Mouse (Mus musculus): ENCODE results near the gene Arhgap27. TPM values are rescaled to one million over a fixed set of nuclear protein-coding genes. Genes with fewer than 3 reads are reported as not detected.

Arhgap27 gene
- polyA plus RNA-seq, 1 experiment: 21.1 TPM

DNA sequence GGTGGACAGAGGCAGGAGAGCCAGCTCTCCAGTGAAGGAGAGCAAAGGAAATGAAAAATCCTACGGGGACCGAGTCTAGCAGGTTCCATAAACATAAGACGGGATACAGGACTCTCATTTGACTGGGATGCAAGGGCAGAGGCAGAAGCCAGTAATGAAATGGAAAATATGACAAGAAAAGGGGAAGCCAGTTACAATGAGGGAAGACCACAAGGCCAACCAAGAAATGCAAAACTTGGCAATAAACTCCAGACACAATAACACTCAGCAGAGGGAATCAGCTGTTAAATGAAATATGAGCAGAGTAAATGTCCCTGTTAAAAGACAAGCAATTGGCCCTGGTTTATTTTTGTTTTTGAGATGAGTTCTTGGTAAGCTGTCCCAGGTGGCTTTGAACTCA lies 9.5 kb downstream of the Arhgap27 start:
- Histone ChIP-seq H3K27me3 (ENCODE audit: control insufficient read depth, insufficient read depth, low read length) (no peaks in the 10 kb centered on the region), H3K4me1 (ENCODE audit: control insufficient read depth, insufficient read depth, low read length) (no peaks in the 10 kb centered on the region), H3K4me3 (replicated peaks; ENCODE audit: insufficient read depth, low read depth, low read length) (no peak overlapping the region), H3K27ac (ENCODE audit: insufficient read depth, low read length) (no peak overlapping the region)
- 54% methylated on average over 3 of the region's 3 CpGs for WGBS
- DNase-seq: no peak
- TF ChIP-seq POLR2A (IDR thresholded peaks at IDR 0.05; ENCODE audit: borderline replicate concordance, insufficient read depth, low read length): no peak
- no peak for TF ChIP-seq CTCF (IDR thresholded peaks at IDR 0.05; ENCODE audit: borderline replicate concordance, insufficient read depth, low read depth, low read length)

DNA sequence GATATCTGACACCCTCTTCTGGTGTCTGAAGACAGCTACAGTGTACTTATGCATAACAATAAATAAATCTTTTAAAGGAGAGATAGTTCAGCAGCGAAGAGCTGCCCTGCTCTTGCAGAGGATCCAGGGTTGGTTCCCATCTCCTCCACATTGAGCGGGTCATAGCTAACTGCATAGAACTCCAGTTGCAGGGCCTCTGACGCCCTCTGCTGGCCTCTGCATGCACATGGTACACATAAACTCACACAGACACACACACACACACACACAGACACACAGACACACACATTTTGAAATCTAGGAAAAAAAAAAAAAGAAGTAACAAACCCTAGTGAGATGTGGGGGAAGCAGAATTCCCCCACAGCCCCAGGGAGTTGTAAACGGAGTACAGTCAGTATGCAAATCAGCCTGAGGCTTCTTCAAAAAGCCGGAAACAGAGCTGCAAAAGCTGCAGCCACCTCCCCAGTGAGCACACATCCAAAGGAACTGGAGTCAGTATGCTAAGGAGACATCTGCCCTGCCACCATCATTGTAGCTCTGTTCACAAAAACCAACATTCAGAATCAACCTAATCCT lies 11.2 kb downstream of the Arhgap27 start:
- 77% methylated on average over 5 of the region's 5 CpGs for WGBS
- no peak for DNase-seq

DNA sequence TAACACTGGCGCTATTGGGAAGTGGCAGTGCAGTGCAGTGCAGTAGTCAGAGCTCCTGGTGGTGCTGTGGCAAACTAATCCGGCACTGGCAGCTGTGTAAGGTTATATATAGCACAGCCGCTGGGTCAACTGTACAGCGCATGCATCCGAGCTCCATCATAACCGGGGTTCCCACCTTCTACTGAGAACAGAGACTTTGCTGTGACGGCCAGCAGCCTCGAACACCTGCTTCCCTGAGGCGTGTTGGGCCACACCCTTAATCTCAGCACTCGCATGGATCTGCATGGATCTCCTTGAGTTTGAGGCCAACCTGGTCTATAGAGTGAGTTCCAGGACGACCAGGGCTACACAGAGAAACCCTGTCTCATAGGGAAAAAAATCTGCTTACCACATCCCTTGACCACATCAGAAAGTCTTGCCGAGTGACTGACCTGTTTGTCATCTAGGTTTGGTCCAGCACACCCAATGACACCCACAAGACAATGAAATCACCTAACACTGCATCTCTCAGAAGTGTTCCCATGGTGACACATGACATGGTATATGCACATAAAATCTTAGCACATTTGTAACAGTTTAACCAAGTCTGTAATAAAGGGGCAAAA lies 12.7 kb downstream of the Arhgap27 start:
- 85% methylated on average over 12 of the region's 12 CpGs for WGBS
- no peak for DNase-seq
- Histone ChIP-seq H3K4me1 (ENCODE audit: control insufficient read depth, insufficient read depth, low read length) (no peaks in the 10 kb centered on the region), H3K27me3 (ENCODE audit: control insufficient read depth, insufficient read depth, low read length) (no peaks in the 10 kb centered on the region), H3K4me3 (replicated peaks; ENCODE audit: insufficient read depth, low read depth, low read length) (no peak overlapping the region), H3K27ac (ENCODE audit: insufficient read depth, low read length) (no peak overlapping the region)
- TF ChIP-seq POLR2A (IDR thresholded peaks at IDR 0.05; ENCODE audit: borderline replicate concordance, insufficient read depth, low read length) (no peak), CTCF (IDR thresholded peaks at IDR 0.05; ENCODE audit: borderline replicate concordance, insufficient read depth, low read depth, low read length) (no peak)

More for the DNA sequence above, 11.2 kb downstream of the Arhgap27 start:
- Histone ChIP-seq H3K4me1 (ENCODE audit: control insufficient read depth, insufficient read depth, low read length) (no peaks in the 10 kb centered on the region), H3K4me3 (replicated peaks; ENCODE audit: insufficient read depth, low read depth, low read length) (no peak overlapping the region), H3K27me3 (ENCODE audit: control insufficient read depth, insufficient read depth, low read length) (no peaks in the 10 kb centered on the region), H3K27ac (ENCODE audit: insufficient read depth, low read length) (no peak overlapping the region)
- no peak for TF ChIP-seq POLR2A (IDR thresholded peaks at IDR 0.05; ENCODE audit: borderline replicate concordance, insufficient read depth, low read length)
- no peak for TF ChIP-seq CTCF (IDR thresholded peaks at IDR 0.05; ENCODE audit: borderline replicate concordance, insufficient read depth, low read depth, low read length)

DNA sequence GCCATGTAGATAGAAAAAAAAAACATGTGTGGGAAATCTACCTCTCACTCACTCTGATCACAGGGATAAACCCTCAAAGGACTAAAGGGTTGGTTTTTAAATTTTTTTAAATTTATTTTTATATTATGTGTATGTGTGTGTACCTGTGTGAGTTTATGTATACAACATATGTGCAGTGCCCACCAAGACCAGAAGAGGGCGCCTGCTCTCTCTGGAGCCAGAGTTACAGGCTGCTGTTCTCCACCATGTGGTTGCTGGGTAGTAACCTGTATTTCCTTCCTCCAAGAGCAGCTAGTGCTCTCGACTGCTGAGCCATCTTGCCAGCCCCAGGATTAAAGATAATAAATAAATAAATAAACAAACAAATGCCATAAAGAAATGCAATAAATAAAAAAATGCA lies 13.8 kb downstream of the Arhgap27 start:
- DNase-seq: no peak
- H3K4me1 ChIP-seq (ENCODE audit: control insufficient read depth, insufficient read depth, low read length): no peaks in the 10 kb centered on the region
- WGBS: 87% methylated on average over 2 of the region's 2 CpGs
- TF ChIP-seq CTCF (IDR thresholded peaks at IDR 0.05; ENCODE audit: borderline replicate concordance, insufficient read depth, low read depth, low read length) (no peak), POLR2A (IDR thresholded peaks at IDR 0.05; ENCODE audit: borderline replicate concordance, insufficient read depth, low read length) (no peak)
- H3K27ac ChIP-seq (ENCODE audit: insufficient read depth, low read length): no peak overlapping the region
- no peak overlapping the region for H3K4me3 ChIP-seq (replicated peaks; ENCODE audit: insufficient read depth, low read depth, low read length)
- no peaks in the 10 kb centered on the region for H3K27me3 ChIP-seq (ENCODE audit: control insufficient read depth, insufficient read depth, low read length)

DNA sequence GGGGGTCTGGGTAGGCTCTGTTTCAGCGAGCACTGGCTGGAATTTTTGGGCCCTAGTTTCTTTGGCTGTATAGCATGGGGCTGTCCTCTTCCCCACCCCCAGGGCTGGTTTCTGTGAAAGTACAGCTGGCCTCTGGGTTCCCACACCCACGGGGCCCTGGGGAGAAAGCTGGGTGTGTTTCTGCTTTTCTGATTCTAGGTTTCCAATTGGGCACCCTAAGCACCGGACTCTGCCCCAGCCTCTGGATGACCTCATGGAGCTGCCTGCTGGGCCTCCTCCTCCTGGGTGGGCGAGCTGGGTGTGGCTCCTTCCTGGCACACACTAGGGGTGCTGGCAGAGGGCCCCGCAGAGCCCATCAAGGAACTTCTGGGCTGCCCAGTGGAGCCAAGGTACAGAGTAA lies 16.8 kb downstream of the Arhgap27 start:
- DNase-seq: no peak
- Histone ChIP-seq H3K4me3 (replicated peaks; ENCODE audit: insufficient read depth, low read depth, low read length) (no peak overlapping the region), H3K27ac (ENCODE audit: insufficient read depth, low read length) (no peak overlapping the region), H3K27me3 (ENCODE audit: control insufficient read depth, insufficient read depth, low read length) (no peaks in the 10 kb centered on the region), H3K4me1 (ENCODE audit: control insufficient read depth, insufficient read depth, low read length) (no peaks in the 10 kb centered on the region)
- no peak for TF ChIP-seq CTCF (IDR thresholded peaks at IDR 0.05; ENCODE audit: borderline replicate concordance, insufficient read depth, low read depth, low read length)
- no peak for TF ChIP-seq POLR2A (IDR thresholded peaks at IDR 0.05; ENCODE audit: borderline replicate concordance, insufficient read depth, low read length)
- WGBS: 36% methylated on average over 5 of the region's 5 CpGs

DNA sequence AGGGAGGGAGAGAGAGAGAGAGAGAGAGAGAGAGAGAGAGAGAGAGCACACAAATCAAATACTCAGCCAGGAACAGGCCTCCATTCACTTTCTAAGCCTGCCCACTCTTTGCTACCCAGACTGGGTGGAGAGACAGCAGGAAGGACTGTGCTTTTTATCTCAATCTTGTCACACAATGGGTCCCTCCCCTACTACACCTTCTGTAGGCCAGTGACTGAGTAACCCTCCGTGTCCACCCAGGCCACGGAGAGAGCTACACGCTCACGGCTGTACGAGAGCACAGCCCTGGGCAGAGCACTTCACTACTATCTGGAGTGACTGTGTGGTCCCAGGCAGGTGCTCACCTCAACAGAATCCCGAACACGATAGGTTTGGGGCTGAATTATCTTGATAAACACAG lies 17.3 kb downstream of the Arhgap27 start:
- H3K27ac ChIP-seq (ENCODE audit: insufficient read depth, low read length): no peak overlapping the region

DNA sequence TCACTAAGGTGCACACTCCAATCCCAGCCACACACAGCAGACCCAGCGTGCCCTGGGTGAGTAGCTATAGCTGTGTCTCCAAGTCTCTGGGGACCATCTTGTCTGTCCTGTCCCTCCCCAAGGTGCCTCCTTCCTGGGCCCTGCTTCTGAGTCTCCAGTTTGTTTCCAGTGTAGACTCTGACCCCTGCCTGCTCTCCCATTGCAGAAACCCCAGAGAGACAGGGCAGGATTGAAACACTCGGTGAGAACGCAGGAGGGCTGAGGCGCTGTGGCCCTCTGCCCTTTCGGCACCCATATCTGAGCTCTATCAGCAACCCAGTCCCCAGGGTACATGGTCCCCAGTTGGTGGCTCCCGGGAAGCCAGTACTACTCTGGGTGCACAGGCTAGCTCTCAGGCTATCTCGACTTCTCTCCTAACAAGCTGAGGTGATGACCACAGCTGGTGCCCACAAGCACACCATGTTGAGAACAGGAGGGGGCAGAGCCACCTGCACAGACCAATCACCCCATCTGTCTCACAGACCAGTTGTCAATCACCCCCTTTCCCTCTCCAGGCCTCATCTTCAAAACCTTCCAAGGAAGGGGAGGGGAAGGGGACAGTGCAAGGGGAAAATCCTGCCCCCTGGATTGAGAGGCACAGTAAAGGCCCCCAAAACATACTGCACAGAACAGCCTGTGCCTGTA lies 17.9 kb downstream of the Arhgap27 start:
- DNase-seq: no peak
- 77% methylated on average over 7 of the region's 7 CpGs for WGBS
- no peak overlapping the region for H3K4me3 ChIP-seq (replicated peaks; ENCODE audit: insufficient read depth, low read depth, low read length)
- H3K4me1 ChIP-seq (ENCODE audit: control insufficient read depth, insufficient read depth, low read length): no peaks in the 10 kb centered on the region
- H3K27ac ChIP-seq (ENCODE audit: insufficient read depth, low read length): no peak overlapping the region
- H3K27me3 ChIP-seq (ENCODE audit: control insufficient read depth, insufficient read depth, low read length): no peaks in the 10 kb centered on the region
- no peak for TF ChIP-seq POLR2A (IDR thresholded peaks at IDR 0.05; ENCODE audit: borderline replicate concordance, insufficient read depth, low read length)
- no peak for TF ChIP-seq CTCF (IDR thresholded peaks at IDR 0.05; ENCODE audit: borderline replicate concordance, insufficient read depth, low read depth, low read length)

More for the DNA sequence above, 17.3 kb downstream of the Arhgap27 start:
- 85% methylated on average over 7 of the region's 7 CpGs for WGBS
- Histone ChIP-seq H3K27me3 (ENCODE audit: control insufficient read depth, insufficient read depth, low read length) (no peaks in the 10 kb centered on the region), H3K4me1 (ENCODE audit: control insufficient read depth, insufficient read depth, low read length) (no peaks in the 10 kb centered on the region), H3K4me3 (replicated peaks; ENCODE audit: insufficient read depth, low read depth, low read length) (no peak overlapping the region)
- no peak for TF ChIP-seq CTCF (IDR thresholded peaks at IDR 0.05; ENCODE audit: borderline replicate concordance, insufficient read depth, low read depth, low read length)
- no peak for TF ChIP-seq POLR2A (IDR thresholded peaks at IDR 0.05; ENCODE audit: borderline replicate concordance, insufficient read depth, low read length)
- no peak for DNase-seq

All from cerebellum, adult 2 months (tissue).